ENCODE assay signal across 14 mouse cellular contexts in genomic region chr4:46556933-46557332, GRCm38 (mm10).
"Had no signal": no experiment of that assay in that cellular context is flagged by ENCODE, and none has a peak within 500 bp of the region (broad histone marks: within the 10 kb centered on the region; RNA-seq: fewer than 3 reads in every experiment).

No protein-coding gene starts in this region.

- H3K4me1 ChIP-seq: limb, embryonic 13.5 days; neural tube, embryonic 12.5 days had no signal

- H3K9ac ChIP-seq: limb, embryonic 13.5 days; liver, embryonic 14.5 days; midbrain, embryonic 15.5 days; neural tube, embryonic 12.5 days had no signal

- DNase-seq: kidney, adult 18-20 months; kidney, postnatal 10 days; kidney, postnatal 4 days; left cerebral cortex, postnatal 4 days; lung, adult 18-20 months; lung, postnatal 36 days; thymus, postnatal 25 days had no signal

- H3K4me3 ChIP-seq: layer of hippocampus, adult 2 months; limb, embryonic 13.5 days; midbrain, embryonic 10.5 days; midbrain, embryonic 15.5 days; neural tube, embryonic 12.5 days had no signal

- H3K27me3 ChIP-seq: limb, embryonic 13.5 days; midbrain, embryonic 15.5 days; neural tube, embryonic 12.5 days had no signal

- H3K36me3 ChIP-seq: limb, embryonic 13.5 days; midbrain, embryonic 10.5 days; midbrain, embryonic 15.5 days; neural tube, embryonic 12.5 days had no signal

- H3K27ac ChIP-seq: layer of hippocampus, adult 2 months; limb, embryonic 13.5 days; liver, embryonic 14.5 days; midbrain, embryonic 10.5 days; midbrain, embryonic 15.5 days; neural tube, embryonic 12.5 days had no signal

- H3K9me3 ChIP-seq: limb, embryonic 13.5 days; midbrain, embryonic 10.5 days; midbrain, embryonic 15.5 days; neural tube, embryonic 12.5 days had no signal

- ATAC-seq: lung, postnatal 0 days; midbrain, embryonic 15.5 days had no signal

- H3K4me2 ChIP-seq: limb, embryonic 13.5 days; midbrain, embryonic 15.5 days; neural tube, embryonic 12.5 days had no signal
